Mouse (Mus musculus) embryonic stem cell, embryonic (primary cell): ENCODE measurements around the gene Slamf9.

Source experiments
- CTCF ChIA-PET, 4 experiments: fragments of 300-600 bp in 2 of 4; fragments of 350-600 bp in 2 of 4; sonication (Branson Sonifier 250); formaldehyde crosslinking; loops; one replicate each; lab custom pipeline; 2022; ENCODE audit warnings: inconsistent platforms in 2 of 4; lab: Charles Lee
- POLR2A ChIA-PET, 4 experiments: fragments of 300-600 bp in 2 of 4; fragments of 350-600 bp in 2 of 4; sonication (Branson Sonifier 250); formaldehyde crosslinking; loops; one replicate each; lab custom pipeline; 2022; ENCODE audit warnings: antibody characterized with exemption in 4 of 4, inconsistent platforms in 1 of 4; lab: Charles Lee

The Slamf9 gene

GRCm38 (mm10) chr1:172475054-172475741 is at the start of gene Slamf9:
Gene Slamf9, plus strand, starts transcription at chr1:172475358.
- ChIA-PET CTCF (interaction anchor here in 2 of 4 experiments (1.0 to 1.1 kb wide), 2 partner anchors 15 kb away, joined by 4 to 6 read pairs; no protein-coding TSS in a partner anchor), POLR2A (no interaction called here)

GRCm38 (mm10) chr1:172426419-172426818 is 48.7 kb upstream of the Slamf9 start:
- ChIA-PET CTCF (interaction anchor here in 3 of 4 experiments (0.6 to 1.3 kb wide), 4 partner anchors 56 to 166 kb away, joined by 3 to 6 read pairs (median 4); partner anchors contain the start of gene Igsf9 (in 1 of the 3)), POLR2A (interaction anchor here in 2 of 4 experiments (0.7 to 1.0 kb wide), 3 partner anchors 28 to 56 kb away, joined by 3 to 7 read pairs (median 7); partner anchors contain the start of gene Pigm (in 1 of the 2))

GRCm38 (mm10) chr1:172427841-172428240 is 47.3 kb upstream of the Slamf9 start:
- ChIA-PET CTCF (no interaction called here), POLR2A (interaction anchor here in 1 of 4 experiments (0.8 kb wide), 1 partner anchor 93 kb away, joined by 3 read pairs; the partner anchor contains the start of gene Cfap45)

GRCm38 (mm10) chr1:172428614-172429013 is 46.5 kb upstream of the Slamf9 start:
- POLR2A ChIA-PET, result no interaction called here
- CTCF ChIA-PET, result interaction anchor here in 1 of 4 experiments (0.6 kb wide), 1 partner anchor 928 kb away, joined by 3 read pairs; no protein-coding TSS in a partner anchor

- ChIA-PET POLR2A (interaction anchor here in 1 of 4 experiments (1.2 kb wide), 1 partner anchor 90 kb away, joined by 3 read pairs; the partner anchor contains the start of gene Cfap45), CTCF (interaction anchor here in 1 of 4 experiments (0.6 kb wide), 1 partner anchor 60 kb away, joined by 5 read pairs; no protein-coding TSS in a partner anchor)
Observed at GRCm38 (mm10) chr1:172430731-172431220, 44.4 kb upstream of the Slamf9 start.

GRCm38 (mm10) chr1:172431836-172432586 is 43.1 kb upstream of the Slamf9 start:
- ChIA-PET CTCF (no interaction called here), POLR2A (interaction anchor here in 2 of 4 experiments (0.6 kb wide), 2 partner anchors 9 to 49 kb away, joined by 3 read pairs; no protein-coding TSS in a partner anchor)

- CTCF ChIA-PET, result no interaction called here
- POLR2A ChIA-PET, result interaction anchor here in 2 of 4 experiments (0.6 kb wide), 2 partner anchors 8 to 48 kb away, joined by 3 read pairs; no protein-coding TSS in a partner anchor
Observed at GRCm38 (mm10) chr1:172432587-172432955, 42.6 kb upstream of the Slamf9 start.

GRCm38 (mm10) chr1:172433012-172433850 is 41.9 kb upstream of the Slamf9 start:
- CTCF ChIA-PET, result interaction anchor here (0.6 to 0.9 kb wide), 4 partner anchors 11 to 64 kb away, joined by 3 to 5 read pairs (median 3); no protein-coding TSS in a partner anchor
- POLR2A ChIA-PET, result interaction anchor here in 2 of 4 experiments (0.6 kb wide), 4 partner anchors 23 to 86 kb away, joined by 3 to 5 read pairs (median 4); no protein-coding TSS in a partner anchor

- ChIA-PET POLR2A (no interaction called here), CTCF (interaction anchor here in 3 of 4 experiments (0.5 to 1.2 kb wide), 3 partner anchors 47 to 60 kb away, joined by 3 to 5 read pairs (median 4); no protein-coding TSS in a partner anchor)
Observed at GRCm38 (mm10) chr1:172433851-172434165, 41.4 kb upstream of the Slamf9 start.

GRCm38 (mm10) chr1:172436785-172437184 is 38.4 kb upstream of the Slamf9 start:
- ChIA-PET POLR2A (interaction anchor here in 1 of 4 experiments (0.6 to 1.1 kb wide), 3 partner anchors 18 to 233 kb away, joined by 3 to 4 read pairs (median 4); no protein-coding TSS in a partner anchor), CTCF (interaction anchor here in 1 of 4 experiments (0.8 to 1.6 kb wide), 3 partner anchors 28 to 126 kb away, joined by 3 read pairs; no protein-coding TSS in a partner anchor)

GRCm38 (mm10) chr1:172438621-172439020 is 36.5 kb upstream of the Slamf9 start:
- CTCF ChIA-PET, result no interaction called here
- POLR2A ChIA-PET, result interaction anchor here in 2 of 4 experiments (1.0 to 1.6 kb wide), 2 partner anchors 18 to 23 kb away, joined by 3 read pairs; no protein-coding TSS in a partner anchor

GRCm38 (mm10) chr1:172440521-172440920 is 34.6 kb upstream of the Slamf9 start:
- POLR2A ChIA-PET, result interaction anchor here in 2 of 4 experiments (0.5 kb wide), 2 partner anchors 8 to 15 kb away, joined by 3 to 6 read pairs; no protein-coding TSS in a partner anchor

GRCm38 (mm10) chr1:172441935-172442445 is 33.2 kb upstream of the Slamf9 start:
- POLR2A ChIA-PET, result interaction anchor here in 2 of 4 experiments (1.2 to 1.3 kb wide), 2 partner anchors 13 to 40 kb away, joined by 3 to 13 read pairs; partner anchors contain the start of gene Igsf9 (in 1 of the 2)
- CTCF ChIA-PET, result interaction anchor here in 2 of 4 experiments (0.9 to 1.9 kb wide), 4 partner anchors 9 to 87 kb away, joined by 3 to 6 read pairs (median 5); no protein-coding TSS in a partner anchor

More at GRCm38 (mm10) chr1:172440521-172440920, 34.6 kb upstream of the Slamf9 start:
- CTCF ChIA-PET, result interaction anchor here in 2 of 4 experiments (0.6 kb wide), 2 partner anchors 17 to 58 kb away, joined by 3 read pairs; no protein-coding TSS in a partner anchor

GRCm38 (mm10) chr1:172450226-172450625 is 24.9 kb upstream of the Slamf9 start:
- POLR2A ChIA-PET, result no interaction called here
- CTCF ChIA-PET, result interaction anchor here in 3 of 4 experiments (0.6 to 1.8 kb wide), 4 partner anchors 13 to 169 kb away, joined by 3 to 7 read pairs (median 3); no protein-coding TSS in a partner anchor

GRCm38 (mm10) chr1:172450848-172451470 is 24.2 kb upstream of the Slamf9 start:
- POLR2A ChIA-PET, result no interaction called here

GRCm38 (mm10) chr1:172452911-172453310 is 22.2 kb upstream of the Slamf9 start:
- ChIA-PET POLR2A (interaction anchor here in 1 of 4 experiments (0.5 kb wide), 1 partner anchor 804 kb away, joined by 3 read pairs; no protein-coding TSS in a partner anchor), CTCF (interaction anchor here in 2 of 4 experiments (0.6 to 0.7 kb wide), 3 partner anchors 33 to 317 kb away, joined by 3 read pairs; no protein-coding TSS in a partner anchor)

More at GRCm38 (mm10) chr1:172450848-172451470, 24.2 kb upstream of the Slamf9 start:
- CTCF ChIA-PET, result interaction anchor here in 3 of 4 experiments (0.5 to 1.8 kb wide), 7 partner anchors 10 to 385 kb away, joined by 3 to 7 read pairs (median 3); no protein-coding TSS in a partner anchor
